Mouse (Mus musculus) forebrain, embryonic 10.5 days (tissue): ENCODE measurements around the gene 4930544G11Rik. TPM values are rescaled to one million over a fixed set of nuclear protein-coding genes. Genes with fewer than 3 reads are reported as not detected.

Experiments used
- DNase-seq: peaks from one replicate; pipeline ENCODE4 v3.0.0-alpha.2; 2017; ENCODE audit warnings: low spot score; ENCODE audit errors: extremely low spot score
- H3K27ac ChIP-seq: fragments of 300-500 bp; sonication (generic); 2 replicates; pipeline ENCODE4 v1.5.1; 2016; ENCODE audit warnings: mild to moderate bottlenecking
- H3K27me3 ChIP-seq: fragments of 300-500 bp; sonication (generic); 2 replicates; pipeline ENCODE4 v1.6.1; 2016; ENCODE audit warnings: mild to moderate bottlenecking; ENCODE audit not compliant: poor library complexity, severe bottlenecking
- H3K36me3 ChIP-seq: fragments of 300-500 bp; sonication (generic); replicated peaks from 2 replicates; pipeline ENCODE4 v1.6.1; 2016; ENCODE audit warnings: mild to moderate bottlenecking, moderate library complexity
- H3K4me1 ChIP-seq: fragments of 300-500 bp; sonication (generic); 2 replicates; pipeline ENCODE4 v1.6.1; 2016
- H3K4me3 ChIP-seq: fragments of 300-500 bp; sonication (generic); 2 replicates; pipeline ENCODE4 v1.5.1; 2016; ENCODE audit warnings: mild to moderate bottlenecking, moderate library complexity
- H3K9me3 ChIP-seq: fragments of 300-500 bp; sonication (generic); 2 replicates; pipeline ENCODE4 v1.6.1; 2016; ENCODE audit warnings: mild to moderate bottlenecking, moderate library complexity
- WGBS: fragments of 180-500 bp; shearing (Covaris S2); methylation state at CpG from one replicate; pipeline ENCODE4 v1.1.7; 2016; 5-methylcytosine and 5-hydroxymethylcytosine counted together
- polyA plus RNA-seq: library from polyadenylated mRNA; unstranded; fragments of >200 nt; fragmentation: Nextera tagmentation; extraction: Ambion mirVana; gene quantifications from 2 replicates; pipeline ENCODE4 v1.2.1, GENCODE M21; 2016

Gene 4930544G11Rik
- polyA plus RNA-seq: not detected in 2 replicates

- H3K27ac ChIP-seq: no peak within 1 kb of the TSS
- no peaks in the 10 kb centered on the region for H3K27me3 ChIP-seq
- DNase-seq: no peak
- no peaks in the 10 kb centered on the region for H3K36me3 ChIP-seq
- 0 out of 2 replicates have a peak, but pooled peaks cover 2% of the 10 kb centered on the region for H3K4me1 ChIP-seq
- WGBS: 98% methylated on average over 10 of the region's 10 CpGs
- no peaks in the 10 kb centered on the region for H3K9me3 ChIP-seq
- H3K4me3 ChIP-seq: no peak within 1 kb of the TSS
Measured at GRCm38 (mm10) chr6:65952309-65952708, at the start of gene 4930544G11Rik. Gene 4930544G11Rik (plus strand): TSS chr6:65952609.

GRCm38 (mm10) chr6:65906657-65907182 lies 45.7 kb upstream of the 4930544G11Rik start:
- no peaks in the 10 kb centered on the region for H3K27me3 ChIP-seq
- no peak overlapping the region for H3K27ac ChIP-seq
- no peak overlapping the region for H3K4me3 ChIP-seq
- no peak for DNase-seq
- H3K36me3 ChIP-seq: peaks cover 51% of the 10 kb centered on the region
- H3K9me3 ChIP-seq: 0 out of 2 replicates have a peak, but pooled peaks cover 3% of the 10 kb centered on the region
- 93% methylated on average over 2 of the region's 2 CpGs for WGBS
- H3K4me1 ChIP-seq: no peaks in the 10 kb centered on the region

GRCm38 (mm10) chr6:65915421-65915820 lies 37.0 kb upstream of the 4930544G11Rik start:
- Histone ChIP-seq H3K27ac (no peak overlapping the region), H3K36me3 (peaks cover 4% of the 10 kb centered on the region; the same call in 1 of the 2 replicates), H3K4me1 (no peaks in the 10 kb centered on the region), H3K27me3 (no peaks in the 10 kb centered on the region), H3K4me3 (no peak overlapping the region), H3K9me3 (no peaks in the 10 kb centered on the region)
- DNase-seq: no peak
- 88% methylated on average over 5 of the region's 5 CpGs for WGBS

- 91% methylated on average over 3 of the region's 3 CpGs for WGBS
- Histone ChIP-seq H3K27ac (no peak overlapping the region), H3K27me3 (peaks cover 22% of the 10 kb centered on the region), H3K9me3 (no peaks in the 10 kb centered on the region), H3K4me3 (no peak overlapping the region), H3K36me3 (no peaks in the 10 kb centered on the region), H3K4me1 (0 out of 2 replicates have a peak, but pooled peaks cover 3% of the 10 kb centered on the region)
- no peak for DNase-seq
Measured at GRCm38 (mm10) chr6:65921703-65922102, 30.7 kb upstream of the 4930544G11Rik start.

GRCm38 (mm10) chr6:65923501-65924084 lies 28.8 kb upstream of the 4930544G11Rik start:
- no peak for DNase-seq
- no peak overlapping the region for H3K4me3 ChIP-seq
- no peaks in the 10 kb centered on the region for H3K9me3 ChIP-seq
- H3K36me3 ChIP-seq: no peaks in the 10 kb centered on the region
- peaks cover 35% of the 10 kb centered on the region for H3K27me3 ChIP-seq
- WGBS: 75% methylated on average over 4 of the region's 4 CpGs
- 0 out of 2 replicates have a peak, but pooled peaks cover 3% of the 10 kb centered on the region for H3K4me1 ChIP-seq
- no peak overlapping the region for H3K27ac ChIP-seq

- no peaks in the 10 kb centered on the region for H3K9me3 ChIP-seq
- DNase-seq: no peak
- H3K27me3 ChIP-seq: peaks cover 43% of the 10 kb centered on the region
- no peak overlapping the region for H3K4me3 ChIP-seq
- 0 out of 2 replicates have a peak, but pooled peaks cover 3% of the 10 kb centered on the region for H3K36me3 ChIP-seq
- H3K27ac ChIP-seq: no peak overlapping the region
- 0 out of 2 replicates have a peak, but pooled peaks cover 3% of the 10 kb centered on the region for H3K4me1 ChIP-seq
- WGBS: 75% methylated on average over 3 of the region's 3 CpGs
Measured at GRCm38 (mm10) chr6:65925737-65926333, 26.6 kb upstream of the 4930544G11Rik start.

- peaks cover 21% of the 10 kb centered on the region; the same call in 1 of the 2 replicates for H3K27me3 ChIP-seq
- no peaks in the 10 kb centered on the region for H3K9me3 ChIP-seq
- 0 out of 2 replicates have a peak, but pooled peaks cover 8% of the 10 kb centered on the region for H3K36me3 ChIP-seq
- peaks cover 15% of the 10 kb centered on the region for H3K4me1 ChIP-seq
- H3K27ac ChIP-seq: no peak overlapping the region
- no peak for DNase-seq
- no peak overlapping the region for H3K4me3 ChIP-seq
- 92% methylated on average over 1 of the region's 1 CpGs for WGBS
Measured at GRCm38 (mm10) chr6:65930523-65930922, 21.9 kb upstream of the 4930544G11Rik start.

GRCm38 (mm10) chr6:65932776-65933175 lies 19.6 kb upstream of the 4930544G11Rik start:
- 15% methylated on average over 1 of the region's 1 CpGs for WGBS
- H3K27me3 ChIP-seq: peaks cover 14% of the 10 kb centered on the region; the same call in 1 of the 2 replicates
- H3K4me1 ChIP-seq: peaks cover 12% of the 10 kb centered on the region
- DNase-seq: no peak
- no peak overlapping the region for H3K27ac ChIP-seq
- H3K36me3 ChIP-seq: peaks cover 17% of the 10 kb centered on the region; the same call in 1 of the 2 replicates
- no peaks in the 10 kb centered on the region for H3K9me3 ChIP-seq
- no peak overlapping the region for H3K4me3 ChIP-seq

GRCm38 (mm10) chr6:65933177-65933576 lies 19.2 kb upstream of the 4930544G11Rik start:
- Histone ChIP-seq H3K27ac (no peak overlapping the region), H3K27me3 (peaks cover 12% of the 10 kb centered on the region; the same call in 1 of the 2 replicates), H3K36me3 (peaks cover 17% of the 10 kb centered on the region; the same call in 1 of the 2 replicates), H3K9me3 (no peaks in the 10 kb centered on the region), H3K4me1 (peaks cover 12% of the 10 kb centered on the region), H3K4me3 (no peak overlapping the region)
- 17% methylated on average over 4 of the region's 4 CpGs for WGBS
- no peak for DNase-seq

- WGBS: 91% methylated on average over 7 of the region's 7 CpGs
- H3K27me3 ChIP-seq: no peaks in the 10 kb centered on the region; the same call in 1 of the 2 replicates
- no peak overlapping the region for H3K4me3 ChIP-seq
- H3K36me3 ChIP-seq: peaks cover 13% of the 10 kb centered on the region; the same call in 1 of the 2 replicates
- H3K4me1 ChIP-seq: peaks cover 12% of the 10 kb centered on the region
- no peak overlapping the region for H3K27ac ChIP-seq
- DNase-seq: no peak
- no peaks in the 10 kb centered on the region for H3K9me3 ChIP-seq
Measured at GRCm38 (mm10) chr6:65935566-65936281, 16.7 kb upstream of the 4930544G11Rik start.

GRCm38 (mm10) chr6:65950492-65950891 lies 1.9 kb upstream of the 4930544G11Rik start:
- no peaks in the 10 kb centered on the region for H3K27me3 ChIP-seq
- no peak overlapping the region for H3K4me3 ChIP-seq
- no peaks in the 10 kb centered on the region for H3K9me3 ChIP-seq
- no peak for DNase-seq
- H3K27ac ChIP-seq: no peak overlapping the region
- H3K4me1 ChIP-seq: 0 out of 2 replicates have a peak, but pooled peaks cover 2% of the 10 kb centered on the region
- 76% methylated on average over 6 of the region's 6 CpGs for WGBS
- no peaks in the 10 kb centered on the region for H3K36me3 ChIP-seq

GRCm38 (mm10) chr6:65969386-65970111 lies 17.1 kb downstream of the 4930544G11Rik start:
- Histone ChIP-seq H3K27ac (peak overlapping the region; percentile 40; the same call in 1 of the 2 replicates), H3K9me3 (no peaks in the 10 kb centered on the region), H3K27me3 (no peaks in the 10 kb centered on the region), H3K36me3 (no peaks in the 10 kb centered on the region), H3K4me1 (peaks cover 16% of the 10 kb centered on the region), H3K4me3 (no peak overlapping the region)
- no peak for DNase-seq
- 56% methylated on average over 6 of the region's 6 CpGs for WGBS
